Mouse (Mus musculus) embryonic facial prominence, embryonic 15.5 days (tissue): ENCODE data around the gene Sdad1. TPM values are rescaled to one million over a fixed set of nuclear protein-coding genes. Genes with fewer than 3 reads are reported as not detected.

ENCODE experiments used
- ATAC-seq: fragments of 200-750 bp; cut with Nextera tagmentation; 2 replicates; pipeline ENCODE4 v1.8.0; 2017; ENCODE audit warnings: low read depth, moderate TSS enrichment; ENCODE audit not compliant: insufficient number of reproducible peaks, low FRiP score, low TSS enrichment
- H3K27ac ChIP-seq: fragments of 300-500 bp; sonication (generic); replicated peaks from 2 replicates; pipeline ENCODE4 v1.5.1; 2015; ENCODE audit warnings: mild to moderate bottlenecking, inconsistent platforms
- H3K27me3 ChIP-seq: fragments of 300-500 bp; sonication (generic); 2 replicates; pipeline ENCODE4 v1.6.1; 2015; ENCODE audit warnings: inconsistent platforms
- H3K36me3 ChIP-seq: fragments of 300-500 bp; sonication (generic); 2 replicates; pipeline ENCODE4 v1.6.1; 2015; ENCODE audit warnings: mild to moderate bottlenecking, inconsistent platforms
- H3K4me1 ChIP-seq: fragments of 300-500 bp; sonication (generic); 2 replicates; pipeline ENCODE4 v1.6.1; 2015; ENCODE audit warnings: inconsistent platforms
- H3K4me2 ChIP-seq: fragments of 300-500 bp; sonication (generic); replicated peaks from 2 replicates; pipeline ENCODE4 v1.6.1; 2015; ENCODE audit warnings: mild to moderate bottlenecking, inconsistent platforms
- H3K4me3 ChIP-seq: fragments of 300-500 bp; sonication (generic); replicated peaks from 2 replicates; pipeline ENCODE4 v1.5.1; 2015; ENCODE audit warnings: mild to moderate bottlenecking, inconsistent platforms
- H3K9ac ChIP-seq: fragments of 300-500 bp; sonication (generic); 2 replicates; pipeline ENCODE4 v1.6.1; 2015; ENCODE audit warnings: inconsistent platforms
- H3K9me3 ChIP-seq: fragments of 300-500 bp; sonication (generic); replicated peaks from 2 replicates; pipeline ENCODE4 v1.6.1; 2016; ENCODE audit warnings: inconsistent platforms
- WGBS: fragments of 180-500 bp; shearing (Covaris S2); methylation state at CpG from one replicate; pipeline ENCODE4 v1.1.7; 2015; 5-methylcytosine and 5-hydroxymethylcytosine counted together
- polyA plus RNA-seq: library from polyadenylated mRNA; unstranded; fragments of >200 nt; fragmentation: Nextera tagmentation; extraction: Ambion mirVana; gene quantifications from 2 replicates; pipeline ENCODE4 v1.2.1, GENCODE M21; 2015

The Sdad1 gene
- polyA plus RNA-seq, 1 experiment from 2014 or later = 36.2 TPM

GRCm38 (mm10) chr5:92234939-92235557 is 75.2 kb downstream of the Sdad1 start:
- no peaks in the 10 kb centered on the region for H3K36me3 ChIP-seq
- no peak overlapping the region for H3K4me2 ChIP-seq
- ATAC-seq = no peak
- H3K4me1 ChIP-seq = peaks cover 4% of the 10 kb centered on the region; the same call in 1 of the 2 replicates
- H3K27ac ChIP-seq = no peak overlapping the region
- H3K4me3 ChIP-seq = no peak overlapping the region
- no peaks in the 10 kb centered on the region for H3K9me3 ChIP-seq
- peaks cover 2% of the 10 kb centered on the region; the same call in 1 of the 2 replicates for H3K27me3 ChIP-seq
- H3K9ac ChIP-seq = no peak overlapping the region
- WGBS = 62% methylated on average over 5 of the region's 5 CpGs

Other genes with a start within 250 kb of the Sdad1 start
- 144 and 151 TPM in 2 replicates for gene G3bp2, start 226.8 kb downstream of the Sdad1 start, polyA plus RNA-seq
- gene Uso1, start 172.5 kb downstream of the Sdad1 start, polyA plus RNA-seq = 49.9 and 50.0 TPM in 2 replicates
- gene U90926, start 95.1 kb downstream of the Sdad1 start, polyA plus RNA-seq = not detected in 2 replicates
- gene Ppef2, start 54.2 kb downstream of the Sdad1 start, polyA plus RNA-seq = 0.07 and 0.14 TPM in 2 replicates
- gene Naaa, start 32.3 kb downstream of the Sdad1 start, polyA plus RNA-seq = 13.3 and 13.9 TPM in 2 replicates
- 0.20 and 0.76 TPM in 2 replicates for gene Cxcl9, start 17.6 kb upstream of the Sdad1 start, polyA plus RNA-seq
- gene Art3, start 21.3 kb upstream of the Sdad1 start, polyA plus RNA-seq = 4.9 and 6.2 TPM in 2 replicates
- gene Cxcl10, start 38.4 kb upstream of the Sdad1 start, polyA plus RNA-seq = 0.81 and 1.7 TPM in 2 replicates
- gene Nup54, start 124.7 kb upstream of the Sdad1 start, polyA plus RNA-seq = 38.9 and 40.0 TPM in 2 replicates
- gene Scarb2, start 196.4 kb upstream of the Sdad1 start, polyA plus RNA-seq = 11.9 and 12.4 TPM in 2 replicates
- 4.7 and 9.4 TPM in 2 replicates for gene Fam47e, start 244.6 kb upstream of the Sdad1 start, polyA plus RNA-seq